Mouse (Mus musculus) CD4-positive, CD25-positive, alpha-beta regulatory T cell, adult 9 weeks (primary cell): ENCODE data around the gene Myo1b. TPM values are rescaled to one million over a fixed set of nuclear protein-coding genes. Genes with fewer than 3 reads are reported as not detected.

Experiments
- polyA plus RNA-seq: library from polyadenylated mRNA; unstranded; fragments of 100-300 nt; shearing (Covaris generic); gene quantifications from one replicate; pipeline ENCODE4 v1.2.1, GENCODE M21; 2017

Gene Myo1b
- 0.19 TPM for polyA plus RNA-seq

DNA sequence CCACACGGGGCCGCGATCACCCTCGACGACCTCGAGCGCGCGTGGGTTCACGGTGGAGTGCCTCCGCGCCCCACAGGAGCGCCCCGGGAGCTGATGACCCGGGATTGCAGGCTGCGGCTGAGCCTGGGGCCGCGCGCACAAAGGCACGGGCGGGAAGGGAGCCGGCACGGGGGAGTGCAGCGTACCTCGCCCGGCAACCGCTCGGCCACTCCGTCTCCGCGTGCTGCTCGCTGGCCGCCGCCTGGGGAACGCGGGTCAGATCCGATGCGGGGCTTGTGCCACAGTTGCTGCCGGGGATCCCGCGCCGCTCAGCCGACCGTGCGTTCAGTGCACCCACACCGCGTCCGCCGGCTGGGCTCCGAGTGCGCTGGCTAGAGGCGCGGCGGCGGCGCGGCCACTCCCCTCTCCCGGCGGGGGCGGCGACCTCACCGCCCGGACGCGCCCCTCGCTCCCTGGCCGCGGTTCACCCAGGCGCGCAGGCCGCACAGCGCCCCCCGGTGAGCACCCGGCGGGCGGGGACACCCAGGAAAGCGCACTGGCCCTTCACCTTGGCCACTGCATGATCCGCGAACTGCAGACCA, at the start of gene Myo1b:
Gene Myo1b (minus strand): TSS at position 496 of the 581 bp plus-strand sequence.

Other genes with a start within 250 kb of the Myo1b start
- 201 TPM for gene Stat4, start 71.1 kb upstream of the Myo1b start, polyA plus RNA-seq
- 1,058 TPM for gene Stat1, start 203.4 kb upstream of the Myo1b start, polyA plus RNA-seq